Mouse (Mus musculus): Measurements from ENCODE around the gene Gm43951.

- TF ChIP-seq CTCF (IDR thresholded peaks at IDR 0.05; ENCODE audit: borderline replicate concordance, control insufficient read depth, extremely low read depth, insufficient read depth, low read length, poor library complexity) = no peak
- TF ChIP-seq POLR2A (IDR thresholded peaks at IDR 0.05; ENCODE audit: control insufficient read depth, extremely low read depth, insufficient read depth, low read length, poor library complexity) = no peak
Observed at GRCm38 (mm10) chr11:72155981-72156428, 50.6 kb downstream of the Gm43951 start.

Measured in thymus, adult 2 months (tissue).